Mouse (Mus musculus) heart, adult 11 months (tissue): ENCODE measurements around the gene Hmx2.

Experiments used
- DNase-seq: peaks from one replicate; pipeline ENCODE4 v3.0.0; 2022

The Hmx2 gene

GRCm38 (mm10) chr7:131556541-131557271 lies 8.1 kb downstream of the Hmx2 start:
- peak; percentile 91 for DNase-seq

GRCm38 (mm10) chr7:131557751-131558150 lies 9.2 kb downstream of the Hmx2 start:
- no peak for DNase-seq

GRCm38 (mm10) chr7:131559986-131560696 lies 11.6 kb downstream of the Hmx2 start, which contains the start of gene Bub3:
Bub3 (plus strand) TSS chr7:131560222.
- DNase-seq, result peak; percentile 100

- DNase-seq, result no peak
Measured at GRCm38 (mm10) chr7:131560697-131561042, 12.1 kb downstream of the Hmx2 start.

DNA sequence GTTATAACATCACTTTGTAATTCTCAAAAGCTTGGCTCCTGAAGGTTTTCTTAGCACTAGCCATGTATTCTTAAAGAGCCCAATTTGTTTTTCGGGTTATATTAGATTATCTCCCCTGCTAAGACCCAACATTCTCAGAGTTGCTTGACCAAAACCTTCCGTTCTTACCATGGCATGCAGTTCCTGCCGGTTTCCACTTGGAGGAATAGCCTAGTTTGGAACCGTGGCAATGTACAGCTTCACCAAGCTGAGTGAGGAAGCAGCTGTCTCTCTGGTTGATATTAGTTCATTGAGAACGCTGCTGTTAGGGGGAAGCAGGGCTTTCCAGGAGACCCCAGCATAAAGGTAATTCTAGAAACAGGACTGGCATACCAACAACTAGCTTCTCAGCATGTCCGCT lies 26.7 kb downstream of the Hmx2 start:
- no peak for DNase-seq

- DNase-seq, result no peak
Measured at GRCm38 (mm10) chr7:131582178-131582577, 33.6 kb downstream of the Hmx2 start.

- DNase-seq, result no peak
Measured at GRCm38 (mm10) chr7:131585551-131585950, 37.0 kb downstream of the Hmx2 start.

- DNase-seq, result peak; percentile 66
Measured at GRCm38 (mm10) chr7:131597779-131598482, 49.4 kb downstream of the Hmx2 start.

DNA sequence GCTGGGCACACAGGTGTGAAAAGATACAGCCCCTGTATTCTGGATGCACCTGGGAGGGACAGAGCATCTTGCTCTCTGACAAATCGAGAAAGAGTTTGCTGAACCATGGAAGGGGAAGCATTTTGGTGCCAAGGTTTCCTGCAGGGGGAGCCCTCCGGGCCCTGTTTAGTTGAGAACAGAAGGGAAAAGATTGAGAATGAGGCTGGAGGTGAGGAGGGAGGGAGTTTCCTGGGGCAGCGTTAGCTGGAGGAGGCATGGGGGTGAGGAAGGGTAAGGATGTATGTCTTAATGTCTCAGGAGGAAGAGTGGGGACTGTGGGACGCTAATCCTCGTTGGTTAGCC lies 49.9 kb downstream of the Hmx2 start:
- no peak for DNase-seq

GRCm38 (mm10) chr7:131602106-131602505 lies 53.5 kb downstream of the Hmx2 start:
- peak; percentile 43 for DNase-seq

DNA sequence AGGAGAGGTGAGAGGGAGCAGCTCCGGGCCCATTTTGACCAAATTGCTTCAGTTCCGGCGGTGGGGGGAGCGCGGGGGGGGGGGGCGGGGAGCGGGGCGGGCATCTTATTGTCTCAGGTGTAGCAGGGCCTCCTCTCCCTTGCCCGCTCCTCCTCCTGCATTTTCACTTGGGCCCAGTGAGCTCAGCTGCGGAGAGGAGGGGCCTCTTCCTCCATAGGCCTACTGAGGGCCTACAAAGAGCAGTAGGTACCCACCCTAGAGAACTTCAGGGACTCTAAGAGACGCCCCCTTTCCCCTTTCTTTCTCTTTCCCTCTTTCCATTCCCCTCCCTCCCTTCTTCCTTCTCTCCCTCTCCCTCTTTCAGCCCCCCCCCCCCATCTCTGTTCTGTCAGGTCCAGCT lies 54.6 kb downstream of the Hmx2 start:
- DNase-seq, result peak; percentile 60

- peak; percentile 67 for DNase-seq
Measured at GRCm38 (mm10) chr7:131604946-131605345, 56.4 kb downstream of the Hmx2 start.

GRCm38 (mm10) chr7:131605481-131605880 lies 56.9 kb downstream of the Hmx2 start:
- peak; percentile 24 for DNase-seq
